Mouse (Mus musculus) G1E (cell line): ENCODE measurements around the gene Dbh. TPM values are rescaled to one million over a fixed set of nuclear protein-coding genes. Genes with fewer than 3 reads are reported as not detected.

ENCODE experiments used
- ATAC-seq: 2 replicates; pipeline ENCODE4 v1.8.0; 2016; ENCODE audit warnings: mild to moderate bottlenecking; ENCODE audit not compliant: insufficient number of reproducible peaks, poor library complexity, low FRiP score, severe bottlenecking; ENCODE audit errors: extremely low read depth
- DNase-seq: peaks from one replicate; pipeline ENCODE4 v3.0.0; 2012; ENCODE audit warnings: low spot score
- H3K27me3 ChIP-seq: 2 replicates; pipeline ENCODE4 v1.6.1; 2012; ENCODE audit warnings: mild to moderate bottlenecking, low read length, inconsistent platforms; ENCODE audit not compliant: insufficient read depth
- H3K36me3 ChIP-seq: replicated peaks from 2 replicates; pipeline ENCODE3; 2012; ENCODE audit warnings: mild to moderate bottlenecking, inconsistent platforms
- H3K4me1 ChIP-seq: 2 replicates; pipeline ENCODE4 v1.6.1; 2012; ENCODE audit warnings: low read depth, low read length, inconsistent platforms, mixed read lengths; ENCODE audit not compliant: insufficient read depth
- H3K4me3 ChIP-seq: 2 replicates; pipeline ENCODE4 v1.5.1; 2012; ENCODE audit warnings: low read depth, mild to moderate bottlenecking, inconsistent platforms, low read length, moderate library complexity, mixed read lengths
- H3K9me3 ChIP-seq: replicated peaks from 2 replicates; pipeline ENCODE4 v1.6.1; 2012; ENCODE audit warnings: inconsistent platforms
- CTCF ChIP-seq: IDR thresholded peaks from 2 replicates; pipeline ENCODE4 v1.5.1; 2012; ENCODE audit warnings: low read depth, low read length, inconsistent platforms, mixed read lengths
- GATA1 ChIP-seq: IDR thresholded peaks from 2 replicates; pipeline ENCODE4 v1.6.1; 2012; ENCODE audit warnings: borderline replicate concordance, low read length, inconsistent platforms, mixed read lengths
- GATA2 ChIP-seq: IDR thresholded peaks from 2 replicates; pipeline ENCODE4 v1.6.1; 2012; ENCODE audit warnings: low read depth, low read length, inconsistent platforms, borderline replicate concordance
- POLR2AphosphoS5 ChIP-seq: IDR thresholded peaks from 2 replicates; pipeline ENCODE4 v1.6.1; 2012; ENCODE audit warnings: low read depth, low read length, inconsistent platforms; ENCODE audit not compliant: insufficient replicate concordance
- TAL1 ChIP-seq: conservative IDR thresholded peaks from 2 replicates; pipeline ENCODE4 v1.6.1; 2012; ENCODE audit warnings: low read depth, low read length, inconsistent platforms, mixed read lengths
- polyA plus RNA-seq: library from polyadenylated mRNA; stranded (reverse); fragments of >175 nt; gene quantifications from 2 replicates; pipeline ENCODE4 v1.2.3, GENCODE M21; 2012
- total RNA-seq, 2 experiments: library from RNA; stranded (forward) in 1 of 2; stranded (reverse) in 1 of 2; fragments of 200-1000 nt in 1 of 2; fragments of >200 nt in 1 of 2; fragmentation: Nextera tagmentation in 1 of 2; gene quantifications; 2 replicates each; pipeline ENCODE4 v1.2.3; 2014 to 2017

The Dbh gene
- total and polyA plus RNA-seq, 3 experiments = 0.05 TPM; not detected in 2

GRCm38 (mm10) chr2:27211966-27212893, 47.2 kb downstream of the Dbh start:
- Histone ChIP-seq H3K4me1 (no peaks in the 10 kb centered on the region), H3K27me3 (peaks cover 12% of the 10 kb centered on the region; the same call in 1 of the 2 replicates)

GRCm38 (mm10) chr2:27215537-27215936, 50.5 kb downstream of the Dbh start:
- ATAC-seq = no peak
- Histone ChIP-seq H3K4me3 (no peak overlapping the region), H3K9me3 (no peaks in the 10 kb centered on the region), H3K4me1 (no peaks in the 10 kb centered on the region), H3K27me3 (peaks cover 14% of the 10 kb centered on the region; the same call in 1 of the 2 replicates), H3K36me3 (no peaks in the 10 kb centered on the region)
- DNase-seq = no peak
- TF ChIP-seq CTCF (no peak), TAL1 (no peak), GATA2 (no peak), GATA1 (no peak), POLR2AphosphoS5 (no peak)

More at GRCm38 (mm10) chr2:27211966-27212893, 47.2 kb downstream of the Dbh start:
- DNase-seq (no peak), ATAC-seq (no peak)
- TF ChIP-seq TAL1 (no peak), GATA2 (no peak), GATA1 (no peak), POLR2AphosphoS5 (no peak), CTCF (no peak)
- no peaks in the 10 kb centered on the region for H3K9me3 ChIP-seq
- H3K4me3 ChIP-seq = no peak overlapping the region
- H3K36me3 ChIP-seq = no peaks in the 10 kb centered on the region

GRCm38 (mm10) chr2:27218121-27218544, 53.1 kb downstream of the Dbh start:
- H3K9me3 ChIP-seq = no peaks in the 10 kb centered on the region
- ATAC-seq = no peak

GRCm38 (mm10) chr2:27218569-27218968, 53.5 kb downstream of the Dbh start:
- no peaks in the 10 kb centered on the region for H3K36me3 ChIP-seq
- H3K4me3 ChIP-seq = no peak overlapping the region
- TF ChIP-seq CTCF (no peak), GATA1 (no peak), TAL1 (no peak), POLR2AphosphoS5 (no peak), GATA2 (no peak)
- DNase-seq (no peak), ATAC-seq (no peak)
- H3K4me1 ChIP-seq = no peaks in the 10 kb centered on the region
- no peaks in the 10 kb centered on the region for H3K9me3 ChIP-seq
- peaks cover 8% of the 10 kb centered on the region; the same call in 1 of the 2 replicates for H3K27me3 ChIP-seq

More at GRCm38 (mm10) chr2:27218121-27218544, 53.1 kb downstream of the Dbh start:
- Histone ChIP-seq H3K4me3 (no peak overlapping the region), H3K27me3 (peaks cover 10% of the 10 kb centered on the region; the same call in 1 of the 2 replicates), H3K36me3 (no peaks in the 10 kb centered on the region), H3K4me1 (no peaks in the 10 kb centered on the region)
- no peak for DNase-seq
- TF ChIP-seq CTCF (no peak), TAL1 (no peak), POLR2AphosphoS5 (no peak), GATA1 (no peak), GATA2 (no peak)

GRCm38 (mm10) chr2:27223012-27223421, 58.0 kb downstream of the Dbh start:
- Histone ChIP-seq H3K9me3 (no peaks in the 10 kb centered on the region), H3K4me1 (no peaks in the 10 kb centered on the region), H3K4me3 (no peak overlapping the region), H3K27me3 (peaks cover 8% of the 10 kb centered on the region; the same call in 1 of the 2 replicates), H3K36me3 (no peaks in the 10 kb centered on the region)
- no peak for TF ChIP-seq POLR2AphosphoS5
- TF ChIP-seq CTCF = no peak
- TF ChIP-seq GATA2 = no peak
- no peak for TF ChIP-seq GATA1
- TF ChIP-seq TAL1 = no peak
- ATAC-seq (no peak), DNase-seq (no peak)

GRCm38 (mm10) chr2:27226572-27226971, 61.5 kb downstream of the Dbh start:
- no peak for ATAC-seq
- no peaks in the 10 kb centered on the region for H3K36me3 ChIP-seq
- H3K27me3 ChIP-seq = peaks cover 6% of the 10 kb centered on the region; the same call in 1 of the 2 replicates
- TF ChIP-seq POLR2AphosphoS5 = no peak
- no peak for TF ChIP-seq CTCF
- TF ChIP-seq GATA1 = no peak
- no peak for TF ChIP-seq TAL1
- TF ChIP-seq GATA2 = no peak
- H3K4me3 ChIP-seq = no peak overlapping the region
- DNase-seq = no peak
- no peaks in the 10 kb centered on the region for H3K9me3 ChIP-seq
- no peaks in the 10 kb centered on the region for H3K4me1 ChIP-seq
